Mouse (Mus musculus) spleen, postnatal 36 days (tissue): ENCODE data around the gene Macrod2.

Experiments
- DNase-seq, 2 experiments: peaks; one replicate each; pipeline ENCODE4 v3.0.0; 2022; ENCODE audit warnings: low spot score in 2 of 2, mixed read lengths in 1 of 2

Gene Macrod2

DNA sequence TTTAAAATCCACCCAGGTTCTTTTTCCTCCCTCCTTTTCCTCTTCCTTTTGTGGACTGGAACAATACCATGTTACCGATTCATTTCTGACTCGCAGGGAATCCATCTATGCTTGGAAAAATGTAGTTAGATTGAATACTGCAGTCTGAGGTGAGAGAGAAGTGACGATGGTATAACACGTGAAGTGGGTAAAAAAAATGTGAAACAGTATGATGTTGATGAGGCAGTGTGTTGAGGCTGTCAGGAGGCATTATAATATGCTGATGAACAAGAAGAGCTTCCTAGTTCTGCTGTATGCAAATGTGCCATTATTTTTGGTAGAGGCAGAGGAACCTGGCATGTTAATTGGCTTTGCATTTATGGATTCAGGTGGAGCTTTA lies 662.3 kb downstream of the Macrod2 start:
- no peak for DNase-seq

DNA sequence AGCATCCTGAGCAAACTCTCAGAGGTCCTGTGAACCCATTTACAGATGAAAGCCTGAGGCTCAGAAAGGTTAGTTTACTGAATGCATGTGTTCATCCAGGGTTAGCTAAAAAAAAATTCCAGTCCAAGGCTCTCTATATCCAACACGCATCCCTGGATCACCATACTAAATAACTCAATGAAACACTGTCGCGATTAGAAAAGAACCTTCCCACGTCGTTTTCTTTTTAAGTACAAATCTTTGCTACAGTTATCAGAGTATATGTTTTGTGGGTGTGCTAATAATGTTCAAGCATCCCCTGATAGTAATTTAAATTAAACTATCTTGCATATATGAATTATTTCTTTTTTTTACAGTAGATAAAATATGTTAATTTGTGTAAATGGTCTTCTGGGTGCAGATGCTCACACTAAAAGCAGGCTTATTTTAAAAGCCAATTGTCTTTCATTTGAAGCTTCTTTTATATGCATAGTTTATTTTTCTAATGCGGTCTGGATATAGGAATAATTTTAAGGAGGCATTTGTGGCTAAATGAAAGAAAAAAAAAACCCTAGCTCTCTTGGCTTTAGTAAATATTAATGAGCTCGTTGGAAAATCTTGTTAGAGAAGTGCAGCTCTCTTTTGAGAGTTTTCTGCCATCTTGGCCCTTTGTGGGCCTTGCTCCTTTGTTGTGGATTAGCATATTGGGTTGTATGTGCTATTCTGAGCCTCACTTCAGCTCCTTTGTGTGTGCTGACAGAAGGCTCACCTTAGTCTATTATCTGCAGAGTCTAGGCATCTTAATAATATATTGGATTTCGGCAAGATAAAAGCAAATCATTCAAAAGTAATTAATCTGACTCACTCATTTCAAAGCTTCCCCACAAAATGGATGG lies 679.1 kb downstream of the Macrod2 start:
- no peak for DNase-seq

DNA sequence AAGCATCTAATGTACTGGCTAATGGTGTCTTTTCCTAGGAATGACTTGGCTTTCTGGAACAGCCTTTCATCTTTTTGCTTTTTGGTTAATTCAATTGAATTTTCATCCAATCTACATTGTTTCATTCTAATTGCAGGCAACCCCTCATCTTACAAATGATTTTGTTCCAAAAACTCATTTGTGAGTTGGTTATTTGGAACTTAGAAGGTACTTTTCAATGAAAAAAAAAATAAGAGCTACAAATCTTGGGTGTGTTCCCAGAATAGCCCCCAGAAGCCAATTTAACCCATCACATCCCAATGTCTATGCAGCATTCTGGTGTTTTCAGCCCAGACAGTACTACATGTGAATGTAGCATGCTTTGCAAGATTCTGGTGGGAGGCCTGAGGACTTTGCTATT lies 683.1 kb downstream of the Macrod2 start:
- DNase-seq = no peak

DNA sequence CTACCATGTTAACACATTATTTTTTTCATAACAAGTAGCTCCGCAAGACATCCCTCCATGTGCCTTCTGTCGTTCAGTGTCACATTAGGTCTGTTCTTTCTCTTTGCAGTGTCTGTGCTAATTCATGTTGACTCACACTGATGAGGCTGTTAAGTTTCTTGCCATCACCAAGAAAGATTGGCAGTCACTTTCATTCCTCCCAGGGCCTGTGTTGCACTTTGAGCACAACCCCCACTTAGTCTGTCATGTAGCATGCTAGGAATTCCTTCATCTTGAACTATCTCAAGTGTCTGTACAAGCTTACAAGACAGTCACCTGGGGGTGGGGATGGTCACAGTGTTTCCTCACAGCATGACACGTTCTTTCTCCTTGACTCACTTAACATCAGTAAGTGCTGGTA lies 696.2 kb downstream of the Macrod2 start:
- no peak for DNase-seq

DNA sequence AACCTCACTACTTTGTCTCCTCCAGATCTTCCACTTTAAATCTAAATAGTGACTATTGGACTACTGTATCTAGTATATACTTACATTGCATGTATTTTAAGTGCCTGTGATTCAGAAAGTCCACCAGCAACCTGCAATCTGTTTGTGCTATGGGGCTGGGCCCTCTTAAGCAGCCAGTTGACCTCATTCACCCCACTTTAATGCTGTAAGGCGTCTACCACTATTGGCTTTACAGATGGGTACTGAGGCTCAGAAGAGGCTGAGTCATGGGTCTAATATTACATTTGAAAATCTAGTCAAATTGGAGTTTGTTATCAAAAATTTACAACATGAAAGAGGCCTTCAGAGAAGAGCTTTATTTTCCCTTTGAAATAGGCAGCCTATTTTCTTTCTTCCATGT lies 722.5 kb downstream of the Macrod2 start:
- DNase-seq = no peak

DNA sequence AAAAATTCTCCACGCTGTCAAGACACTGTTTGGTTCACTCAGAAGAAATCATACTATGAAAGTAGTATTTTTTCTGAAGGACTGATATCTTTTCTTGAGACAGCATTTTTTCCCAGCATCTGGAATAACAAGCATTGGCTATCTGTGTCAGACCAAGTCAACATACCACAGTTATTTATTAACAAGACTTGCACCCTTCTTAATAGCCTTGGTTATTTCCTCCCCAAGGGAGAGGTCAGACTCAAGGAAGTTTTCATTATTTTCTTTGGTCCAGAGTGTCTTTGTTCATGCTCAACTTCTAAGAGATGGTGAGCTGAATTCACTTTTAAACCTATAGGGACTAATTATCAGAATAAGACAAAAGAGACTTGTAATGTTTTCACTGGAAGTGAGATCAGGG lies 728.8 kb downstream of the Macrod2 start:
- no peak for DNase-seq

DNA sequence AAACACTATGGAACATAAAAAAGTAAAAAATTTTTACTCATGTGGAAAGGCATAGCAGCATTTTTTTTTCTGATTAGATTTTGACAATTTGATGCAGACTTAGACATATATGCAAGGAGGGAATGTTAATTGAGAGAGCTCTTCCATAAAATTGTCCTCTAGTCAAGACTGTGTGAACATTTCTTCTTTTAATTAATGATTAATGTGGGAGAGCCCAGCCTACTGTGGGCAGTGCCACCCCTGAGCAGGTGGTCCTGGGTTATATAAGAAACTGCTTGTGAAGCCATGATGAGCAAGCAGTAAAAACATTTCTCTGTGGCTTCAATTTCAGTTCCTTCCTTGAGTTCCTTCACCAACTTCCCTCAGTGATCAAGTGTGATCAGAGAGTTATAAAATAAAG lies 730.5 kb downstream of the Macrod2 start:
- no peak for DNase-seq

DNA sequence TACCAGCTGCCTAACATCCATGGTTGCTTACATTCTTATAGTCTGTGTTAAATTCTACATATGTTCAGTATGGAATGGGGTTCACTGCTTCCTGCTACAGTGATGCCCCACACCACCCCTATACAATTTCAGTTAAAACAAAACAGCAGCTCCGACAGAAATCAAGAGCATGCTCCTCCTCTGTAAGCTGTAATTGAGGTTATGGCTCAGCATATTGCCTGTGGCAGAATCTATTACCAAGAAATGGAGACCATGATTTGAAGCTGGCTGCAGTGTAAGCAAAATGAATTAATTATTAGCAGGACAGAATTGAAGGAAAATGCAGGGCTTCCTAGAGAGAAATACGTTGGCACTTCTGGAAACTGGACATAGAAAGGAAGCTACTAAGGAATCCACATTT lies 747.2 kb downstream of the Macrod2 start:
- DNase-seq = no peak

DNA sequence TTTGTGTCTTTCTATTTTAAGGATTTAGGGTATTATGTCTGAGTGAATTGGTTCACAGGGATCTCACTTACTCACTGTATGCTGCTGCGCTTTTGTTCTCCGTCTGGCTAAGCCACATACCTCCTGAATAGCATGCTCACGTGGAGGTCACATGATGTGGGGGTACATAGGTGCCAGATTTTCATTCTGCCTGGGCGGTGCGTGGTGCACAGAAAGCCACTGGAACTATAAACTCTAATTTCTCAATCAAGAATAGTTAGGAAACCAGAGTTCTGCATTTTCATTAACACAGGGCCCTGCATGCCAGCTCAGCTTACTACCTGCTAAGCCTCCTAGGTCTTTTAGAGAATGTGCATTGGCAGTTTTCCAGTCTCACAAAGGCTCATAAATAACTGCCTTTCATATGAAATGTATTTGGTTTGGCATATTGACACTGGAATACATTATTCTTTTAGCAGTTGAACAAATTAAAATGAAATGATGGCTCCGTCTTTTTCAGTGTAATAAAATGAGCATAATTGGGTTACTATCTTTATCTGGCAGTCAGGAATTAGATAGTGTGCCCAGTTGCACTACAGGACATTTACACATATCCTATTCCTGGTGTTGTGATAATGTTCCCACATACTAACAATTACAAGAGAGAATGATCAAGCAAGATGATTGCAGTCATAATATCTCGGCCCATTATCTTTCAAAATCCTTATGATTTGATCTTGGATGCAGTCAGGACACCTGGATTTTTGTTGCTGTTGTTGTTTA lies 757.1 kb downstream of the Macrod2 start:
- DNase-seq = no peak

DNA sequence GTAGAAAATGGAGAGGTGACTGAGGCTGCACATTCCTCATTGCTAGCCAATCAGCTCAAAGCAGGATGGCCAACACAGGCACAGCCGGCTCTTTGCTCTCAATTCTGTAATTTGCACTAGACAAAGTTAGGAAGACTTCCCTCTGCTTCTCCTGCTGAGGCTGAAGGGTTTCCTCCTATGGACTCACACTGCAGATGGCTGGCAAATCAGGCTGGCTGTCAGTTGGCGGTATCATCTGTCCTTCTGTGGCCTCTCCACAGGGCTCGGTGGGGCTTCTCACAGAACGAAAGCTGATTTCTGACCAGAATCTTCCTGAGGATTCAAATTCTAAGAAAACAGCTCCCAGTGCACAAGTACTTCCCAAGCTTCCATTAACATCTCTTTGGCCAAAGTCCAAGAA lies 760.9 kb downstream of the Macrod2 start:
- no peak for DNase-seq

DNA sequence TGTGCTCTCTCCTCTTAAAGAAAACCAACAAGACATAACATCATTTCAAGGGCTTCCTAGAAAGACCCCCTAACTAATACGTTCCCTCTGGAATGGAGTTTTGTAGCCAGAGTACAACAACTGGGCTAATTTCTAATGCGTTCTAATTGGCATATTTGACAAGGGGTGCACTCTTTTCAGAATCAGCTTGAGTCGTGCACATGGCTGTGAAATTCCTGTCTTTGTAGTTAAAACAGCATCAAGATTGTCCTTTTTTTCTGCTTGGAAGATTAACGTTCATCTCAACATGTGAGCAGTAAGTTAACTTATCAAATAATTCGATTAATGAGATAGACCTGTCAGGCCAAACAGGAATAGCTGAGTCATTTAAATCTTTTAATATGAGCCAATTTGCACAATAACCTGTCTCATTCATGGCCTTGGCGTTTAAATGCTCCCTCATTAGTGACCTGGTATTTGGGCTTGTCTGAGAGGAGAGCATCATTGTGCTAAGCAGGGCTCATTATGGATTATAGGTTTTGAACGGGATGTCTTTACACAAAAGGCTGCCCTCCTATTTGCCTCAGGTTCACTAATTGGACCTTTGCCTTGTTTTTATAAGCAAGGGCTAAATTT lies 762.0 kb downstream of the Macrod2 start:
- DNase-seq = no peak

DNA sequence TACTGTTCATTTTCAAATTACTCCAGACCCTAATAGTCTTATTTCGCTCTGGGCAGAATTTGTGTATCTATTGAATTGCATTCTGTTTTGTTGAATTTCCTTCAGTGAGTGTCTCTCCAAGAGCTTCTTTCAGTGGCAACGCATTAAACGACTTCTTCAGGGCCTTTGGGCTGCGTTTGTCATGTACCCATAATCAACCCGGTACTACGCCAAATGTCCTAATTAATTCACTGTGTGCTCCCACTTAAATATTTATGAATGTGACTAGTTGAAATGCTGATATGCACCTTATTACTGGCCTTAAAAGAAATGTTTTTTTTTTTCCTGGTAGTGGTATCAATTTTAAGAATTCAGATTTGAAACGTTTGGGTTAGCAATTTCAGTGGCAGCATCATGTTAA lies 763.1 kb downstream of the Macrod2 start:
- no peak for DNase-seq

DNA sequence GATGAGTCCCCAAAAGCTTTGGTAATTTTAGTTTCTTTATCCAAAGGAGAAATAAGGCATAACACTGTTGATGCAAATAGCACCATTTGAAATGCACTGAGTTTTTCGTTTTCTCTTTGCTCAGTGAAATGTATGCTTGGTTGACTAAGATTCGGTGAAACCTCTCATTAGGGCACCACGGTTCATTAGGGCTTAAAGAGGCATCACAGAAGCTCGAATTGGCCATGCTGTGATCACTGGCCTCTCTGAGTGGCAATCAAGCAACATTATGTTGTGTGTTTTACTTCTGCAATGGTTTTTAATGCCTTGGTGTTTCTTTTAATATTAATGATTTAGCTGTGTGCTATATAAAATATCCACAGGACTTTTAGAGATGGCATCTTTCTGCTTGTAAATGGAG lies 768.8 kb downstream of the Macrod2 start:
- DNase-seq = no peak

DNA sequence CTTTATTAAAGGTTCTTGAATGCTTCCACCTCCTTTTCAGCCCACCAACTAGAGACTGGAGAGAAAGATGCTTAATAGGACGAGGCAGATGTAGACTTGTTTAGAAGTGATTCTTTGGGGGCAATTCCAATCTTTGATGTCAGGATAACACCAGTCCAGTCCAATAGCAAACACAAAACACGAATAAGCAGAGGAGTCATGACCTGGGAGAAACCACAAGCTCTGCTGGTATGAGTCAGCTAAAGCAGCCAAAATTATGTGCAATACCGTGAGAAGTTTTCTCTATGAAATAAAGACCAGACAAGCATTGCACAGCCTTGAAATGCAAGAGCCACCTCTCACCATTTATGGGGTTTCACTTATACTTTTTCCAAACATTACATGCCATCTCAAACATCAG lies 774.5 kb downstream of the Macrod2 start:
- DNase-seq = no peak

DNA sequence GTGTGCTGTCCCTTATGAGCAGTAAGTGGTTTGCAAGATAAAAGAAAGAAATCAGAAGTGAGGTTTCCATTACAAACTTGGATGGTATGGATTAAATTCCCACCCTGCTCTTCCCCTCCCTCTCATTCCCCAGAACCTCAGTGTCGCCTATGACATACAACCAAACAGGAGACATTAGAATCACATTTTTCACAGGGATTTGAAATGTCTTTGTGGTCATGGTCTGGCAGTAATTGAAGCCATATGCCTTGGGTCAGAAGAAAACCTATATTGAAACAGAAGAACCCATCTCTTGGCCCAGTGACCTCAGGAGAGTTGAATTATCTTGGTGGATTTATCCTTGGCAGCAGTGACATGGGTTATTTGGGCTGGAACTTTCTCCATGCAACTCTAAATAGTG lies 778.1 kb downstream of the Macrod2 start:
- DNase-seq = no peak

DNA sequence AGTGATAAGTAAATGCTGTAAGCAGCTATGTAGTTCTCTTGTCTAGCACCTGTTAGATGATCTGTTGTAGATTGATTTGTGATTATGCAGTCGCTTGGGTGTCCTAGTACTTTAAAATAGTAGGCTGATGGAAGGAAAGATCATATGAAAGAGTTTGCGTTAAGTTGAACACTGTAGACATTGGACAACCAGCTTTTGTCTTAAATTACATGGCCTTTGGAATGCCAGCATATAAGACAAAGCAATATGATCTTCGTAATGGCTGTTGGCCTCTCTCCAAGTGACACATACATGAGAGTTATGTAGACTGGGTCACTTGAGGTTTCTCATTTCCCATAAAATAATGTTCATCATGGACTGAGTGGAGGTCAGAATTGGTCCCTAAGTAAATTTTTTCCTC lies 778.5 kb downstream of the Macrod2 start:
- no peak for DNase-seq

DNA sequence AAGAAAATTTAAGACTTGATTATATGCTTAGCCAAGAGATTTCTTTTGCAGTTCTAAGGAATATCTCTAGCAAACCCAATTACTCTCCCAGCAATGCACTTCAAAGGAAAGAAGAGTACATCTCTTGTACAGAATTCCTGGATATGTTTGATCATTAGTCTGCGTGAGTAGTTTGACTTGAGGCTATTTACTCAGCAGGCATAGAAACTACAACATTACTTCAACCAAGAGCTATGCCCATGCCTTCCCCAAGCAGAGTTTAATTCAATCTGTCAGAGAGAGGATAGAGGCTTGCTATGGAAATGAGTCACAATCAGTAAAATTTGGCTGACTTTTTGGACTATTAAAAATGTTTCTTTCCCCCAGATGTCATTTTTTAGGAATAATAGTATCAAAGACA lies 785.5 kb downstream of the Macrod2 start:
- DNase-seq = no peak

DNA sequence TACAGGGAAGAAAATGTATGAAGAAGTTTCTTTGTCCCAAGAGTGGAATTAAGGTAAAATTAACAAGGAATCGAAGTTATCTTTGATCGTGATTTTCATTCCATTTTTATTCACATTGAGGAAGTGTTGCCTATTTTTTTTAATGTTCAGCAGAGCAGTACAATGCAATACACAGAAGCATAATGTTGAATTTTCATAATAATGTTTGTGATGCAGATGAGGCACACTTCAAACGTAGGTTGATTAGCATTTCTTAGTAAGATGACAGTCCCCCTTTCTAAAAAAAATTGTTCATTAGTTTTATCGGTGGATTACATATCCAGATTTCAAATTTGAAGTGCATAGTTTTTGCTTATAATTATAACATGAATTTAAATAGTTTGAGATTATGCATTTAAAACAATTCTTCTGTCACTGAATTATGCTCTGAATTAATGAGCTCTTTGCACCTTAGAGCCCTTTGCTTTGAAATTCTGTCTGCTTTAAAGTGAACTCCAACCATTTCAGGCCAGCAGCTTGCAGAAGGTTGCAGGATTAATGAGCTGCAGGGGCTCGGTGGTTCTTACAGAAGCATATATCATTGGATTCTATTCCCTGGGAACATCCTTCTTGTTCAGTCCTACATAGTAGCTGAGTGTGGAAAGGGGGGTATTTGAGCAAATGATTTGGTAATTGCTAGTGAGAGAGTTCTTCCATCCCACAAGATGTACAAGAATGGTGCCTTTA lies 787.1 kb downstream of the Macrod2 start:
- no peak for DNase-seq

DNA sequence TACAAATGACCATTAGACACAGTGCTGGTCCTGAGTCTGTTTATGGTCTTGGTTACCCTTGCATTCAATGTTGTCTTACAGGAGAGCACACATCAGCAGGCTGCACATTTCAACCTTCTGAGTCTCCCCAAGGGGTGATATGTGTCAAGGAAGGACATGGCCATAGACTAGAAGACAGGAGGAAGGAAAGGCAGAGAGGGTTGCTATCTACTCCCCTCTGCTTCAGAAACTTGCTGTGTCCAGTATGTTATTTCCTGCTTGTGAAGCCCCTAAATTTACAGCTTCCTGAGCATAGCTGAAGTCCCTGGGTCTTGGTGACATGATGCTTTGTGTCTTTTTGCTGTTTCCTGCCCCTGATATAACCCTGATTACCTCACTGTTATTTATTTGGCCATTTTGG lies 799.4 kb downstream of the Macrod2 start:
- DNase-seq = no peak

DNA sequence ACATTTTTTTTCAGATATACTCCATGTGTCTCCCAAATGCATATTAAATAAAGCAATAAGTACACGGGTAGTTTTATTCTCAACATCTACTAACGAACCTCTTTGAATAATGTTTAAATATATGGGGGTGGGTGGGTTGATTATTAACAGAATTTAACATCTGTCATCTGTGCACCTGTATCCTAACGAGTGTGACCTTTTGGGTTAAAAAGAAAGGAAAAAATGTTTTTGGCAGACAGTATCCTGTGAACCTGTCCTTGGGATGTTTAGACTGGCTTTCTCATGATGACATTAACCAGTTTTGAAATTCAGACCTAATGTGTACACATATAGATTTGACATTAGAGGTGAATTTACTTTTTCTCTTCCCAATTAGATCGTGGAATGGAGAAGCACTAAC lies 805.4 kb downstream of the Macrod2 start:
- DNase-seq = no peak

DNA sequence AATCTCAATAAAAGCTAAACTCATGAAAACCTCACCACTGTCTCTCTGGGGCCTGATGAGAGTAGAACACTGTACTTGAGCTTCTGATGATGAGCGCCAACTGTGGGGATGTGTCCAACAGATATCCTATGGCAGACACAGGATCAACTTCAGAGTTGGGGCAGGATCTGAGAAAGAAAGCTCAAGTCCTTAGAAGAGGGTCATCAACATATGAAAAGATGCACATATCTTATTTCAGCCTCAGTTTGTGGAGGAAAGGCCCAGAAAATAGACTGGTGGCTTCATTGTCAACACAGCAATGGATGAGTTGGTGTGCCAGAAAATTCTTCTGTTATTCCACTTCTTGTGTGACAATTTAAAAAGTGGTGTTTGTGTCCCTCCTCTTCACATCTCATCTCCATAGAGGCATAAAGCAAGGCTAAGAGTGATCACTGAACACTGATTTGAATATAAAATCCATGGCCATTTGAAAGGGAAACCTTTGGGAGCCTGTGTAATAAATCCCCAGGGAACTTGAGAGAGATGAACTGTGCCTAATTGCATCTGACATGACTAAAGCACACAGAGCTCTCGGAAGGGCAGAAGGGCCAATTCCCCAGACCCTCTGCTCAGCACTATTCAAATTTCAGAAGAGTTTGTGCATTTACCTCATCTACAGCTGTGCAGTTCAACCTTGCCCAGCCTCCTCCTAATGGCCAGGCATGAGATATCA lies 806.4 kb downstream of the Macrod2 start:
- DNase-seq = no peak

DNA sequence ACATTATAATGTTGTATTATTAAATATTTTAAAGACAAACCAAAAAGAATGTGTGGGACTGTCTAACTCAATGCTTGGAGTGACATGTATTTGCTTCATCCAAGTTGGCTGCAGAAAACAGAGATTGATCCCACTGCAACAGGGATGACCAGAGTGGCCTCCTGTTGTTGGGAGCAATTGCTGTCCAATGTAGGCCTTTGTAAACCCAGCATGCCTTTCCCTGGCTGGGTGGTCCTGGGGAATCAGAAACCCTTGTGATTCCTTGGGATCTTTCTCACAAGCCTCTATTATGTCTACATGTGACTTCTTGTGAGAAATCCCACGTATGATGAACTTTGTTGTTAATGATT lies 806.9 kb downstream of the Macrod2 start:
- DNase-seq = no peak
